Mouse (Mus musculus) adipocyte (in vitro differentiated cells): ENCODE results near the gene Slc16a13.

Experiments used
- DNase-seq: peaks from one replicate; pipeline ENCODE4 v3.0.0-alpha.2; 2016; ENCODE audit warnings: low spot score

The Slc16a13 gene

GRCm38 (mm10) chr11:70210681-70211080 lies 10.2 kb downstream of the Slc16a13 start:
- DNase-seq: no peak

GRCm38 (mm10) chr11:70208778-70209388 lies 12.0 kb downstream of the Slc16a13 start:
- peak; percentile 64 for DNase-seq

GRCm38 (mm10) chr11:70207283-70207682 lies 13.6 kb downstream of the Slc16a13 start:
- no peak for DNase-seq

- DNase-seq: no peak
These were observed 14.1 kb downstream of the Slc16a13 start for GRCm38 (mm10) chr11:70206801-70207200.

- DNase-seq: peak; percentile 95
These were observed 19.2 kb downstream of the Slc16a13 start for GRCm38 (mm10) chr11:70201691-70202090.

GRCm38 (mm10) chr11:70200036-70200608 lies 20.7 kb downstream of the Slc16a13 start:
- DNase-seq: no peak

GRCm38 (mm10) chr11:70199107-70199506 lies 21.8 kb downstream of the Slc16a13 start:
- DNase-seq: no peak

GRCm38 (mm10) chr11:70198332-70198731 lies 22.5 kb downstream of the Slc16a13 start:
- peak; percentile 80 for DNase-seq

GRCm38 (mm10) chr11:70193354-70194285 lies 27.2 kb downstream of the Slc16a13 start:
- DNase-seq: peak; percentile 64

GRCm38 (mm10) chr11:70192157-70192556 lies 28.7 kb downstream of the Slc16a13 start:
- no peak for DNase-seq

- no peak for DNase-seq
These were observed 29.7 kb downstream of the Slc16a13 start for GRCm38 (mm10) chr11:70191188-70191587.

- peak; percentile 85 for DNase-seq
These were observed 31.3 kb downstream of the Slc16a13 start for GRCm38 (mm10) chr11:70189319-70190134.

GRCm38 (mm10) chr11:70185120-70185519 lies 35.7 kb downstream of the Slc16a13 start:
- peak; percentile 63 for DNase-seq

- DNase-seq: no peak
These were observed 40.4 kb downstream of the Slc16a13 start for GRCm38 (mm10) chr11:70180496-70180895.

- peak; percentile 74 for DNase-seq
These were observed 41.5 kb downstream of the Slc16a13 start for GRCm38 (mm10) chr11:70179401-70179800.

GRCm38 (mm10) chr11:70178756-70179155 lies 42.1 kb downstream of the Slc16a13 start:
- no peak for DNase-seq

- no peak for DNase-seq
These were observed 42.6 kb downstream of the Slc16a13 start for GRCm38 (mm10) chr11:70178311-70178710.

GRCm38 (mm10) chr11:70177647-70178046 lies 43.2 kb downstream of the Slc16a13 start:
- DNase-seq: no peak

- no peak for DNase-seq
These were observed 46.4 kb downstream of the Slc16a13 start for GRCm38 (mm10) chr11:70174491-70174890.

- no peak for DNase-seq
These were observed 48.6 kb downstream of the Slc16a13 start for GRCm38 (mm10) chr11:70172298-70172697.

GRCm38 (mm10) chr11:70171847-70172246 lies 49.0 kb downstream of the Slc16a13 start:
- DNase-seq: peak; percentile 64

- peak; percentile 69 for DNase-seq
These were observed 49.7 kb downstream of the Slc16a13 start for GRCm38 (mm10) chr11:70171181-70171580.
